Mouse (Mus musculus) liver, embryonic 14.5 days (tissue): ENCODE measurements around the gene Svop. TPM values are rescaled to one million over a fixed set of nuclear protein-coding genes. Genes with fewer than 3 reads are reported as not detected.

Experiments
- ATAC-seq: fragments of 200-750 bp; cut with Nextera tagmentation; 2 replicates; pipeline ENCODE4 v1.8.0; 2017; ENCODE audit warnings: moderate number of reproducible peaks, mild to moderate bottlenecking, moderate library complexity; ENCODE audit not compliant: insufficient read depth
- DNase-seq, 3 experiments: peaks; one replicate each; pipeline ENCODE4 v3.0.0-alpha.2; 2012 to 2013; ENCODE audit warnings: low read depth in 3 of 3, low spot score in 3 of 3
- H3K27ac ChIP-seq: fragments of 300-500 bp; sonication (generic); 2 replicates; pipeline ENCODE4 v1.5.1; 2014; ENCODE audit warnings: moderate library complexity, mild to moderate bottlenecking, control low read depth, inconsistent platforms
- H3K27me3 ChIP-seq: fragments of 300-500 bp; sonication (generic); 2 replicates; pipeline ENCODE4 v1.6.1; 2014; ENCODE audit warnings: mild to moderate bottlenecking, low read length, moderate library complexity; ENCODE audit not compliant: control insufficient read depth, insufficient read depth
- H3K36me3 ChIP-seq: fragments of 300-500 bp; sonication (generic); replicated peaks from 2 replicates; pipeline ENCODE4 v1.6.1; 2014; ENCODE audit warnings: low read depth; ENCODE audit not compliant: control insufficient read depth, insufficient read depth
- H3K4me1 ChIP-seq, 2 experiments: fragments of 200-500 bp in 1 of 2; fragments of 300-500 bp in 1 of 2; sonication (generic) in 1 of 2; replicated peaks; 2 replicates each; pipeline ENCODE4 v1.6.1; 2012 to 2014; ENCODE audit warnings: antibody characterized with exemption in 1 of 2, inconsistent platforms in 1 of 2, low read length in 1 of 2; ENCODE audit not compliant: control insufficient read depth in 2 of 2, insufficient read depth in 2 of 2
- H3K4me2 ChIP-seq: fragments of 300-500 bp; sonication (generic); 2 replicates; pipeline ENCODE4 v1.6.1; 2014; ENCODE audit warnings: low read depth, mild to moderate bottlenecking, control low read depth, moderate library complexity
- H3K4me3 ChIP-seq, 2 experiments: fragments of 200-500 bp in 1 of 2; fragments of 300-500 bp in 1 of 2; sonication (generic) in 1 of 2; 2 replicates each; pipeline ENCODE4 v1.5.1; 2012 to 2014; ENCODE audit warnings: low read depth in 2 of 2, low read length in 2 of 2, mild to moderate bottlenecking in 2 of 2, control low read depth in 1 of 2, inconsistent platforms in 1 of 2, moderate library complexity in 1 of 2; ENCODE audit not compliant: insufficient read depth in 1 of 2
- H3K9ac ChIP-seq: fragments of 300-500 bp; sonication (generic); replicated peaks from 2 replicates; pipeline ENCODE4 v1.6.1; 2014; ENCODE audit warnings: mild to moderate bottlenecking, control low read depth, moderate library complexity
- H3K9me3 ChIP-seq: fragments of 300-500 bp; sonication (generic); 2 replicates; pipeline ENCODE4 v1.6.1; 2016; ENCODE audit warnings: low read length, mixed read lengths; ENCODE audit not compliant: control insufficient read depth
- CTCF ChIP-seq: IDR thresholded peaks from 2 replicates; pipeline ENCODE4 v1.5.1; 2016; ENCODE audit warnings: antibody characterized with exemption, low read depth, control low read depth
- EP300 ChIP-seq: IDR thresholded peaks from 2 replicates; pipeline ENCODE4 v1.6.1; 2016; ENCODE audit warnings: antibody characterized with exemption, low read depth
- WGBS: fragments of 180-500 bp; shearing (Covaris S2); extraction: QIAGEN DNeasy Blood & Tissue Kit; methylation state at CpG from one replicate; pipeline ENCODE4 v1.1.7; 2014; ENCODE audit not compliant: insufficient replicate concordance; 5-methylcytosine and 5-hydroxymethylcytosine counted together
- polyA plus RNA-seq, 2 experiments: library from polyadenylated mRNA; depleted of rRNA in 1 of 2; stranded (reverse) in 1 of 2; unstranded in 1 of 2; fragments of >200 nt; fragmentation: Nextera tagmentation in 1 of 2; extraction: Ambion mirVana in 1 of 2; gene quantifications; 2 replicates each; pipeline versions ENCODE4 v1.2.1 to v1.2.3; 2012 to 2014

Gene Svop
- polyA plus RNA-seq, 2 experiments = not detected

GRCm38 (mm10) chr5:113989437-113990024 is 101.8 kb downstream of the Svop start:
- peak overlapping the region; percentile 78 for H3K9ac ChIP-seq
- H3K4me1 ChIP-seq = peaks cover 61 to 73% of the 10 kb centered on the region in 2 experiments
- no peaks in the 10 kb centered on the region for H3K9me3 ChIP-seq
- peaks cover 2% of the 10 kb centered on the region; the same call in 1 of the 2 replicates for H3K36me3 ChIP-seq
- TF ChIP-seq CTCF (peak; percentile 31; the same call in 1 of the 2 replicates), EP300 (peak; percentile 56; the same call in 1 of the 2 replicates)
- H3K4me3 ChIP-seq = peak overlapping the region; percentile 59 to 65
- DNase-seq = peak; percentile 78 to 85 (median 81)
- WGBS = 51% methylated on average over 20 of the region's 20 CpGs
- no peaks in the 10 kb centered on the region for H3K27me3 ChIP-seq
- peak overlapping the region; percentile 82 for H3K4me2 ChIP-seq
- peak; percentile 64 for ATAC-seq
- H3K27ac ChIP-seq = peak overlapping the region; percentile 87

DNA sequence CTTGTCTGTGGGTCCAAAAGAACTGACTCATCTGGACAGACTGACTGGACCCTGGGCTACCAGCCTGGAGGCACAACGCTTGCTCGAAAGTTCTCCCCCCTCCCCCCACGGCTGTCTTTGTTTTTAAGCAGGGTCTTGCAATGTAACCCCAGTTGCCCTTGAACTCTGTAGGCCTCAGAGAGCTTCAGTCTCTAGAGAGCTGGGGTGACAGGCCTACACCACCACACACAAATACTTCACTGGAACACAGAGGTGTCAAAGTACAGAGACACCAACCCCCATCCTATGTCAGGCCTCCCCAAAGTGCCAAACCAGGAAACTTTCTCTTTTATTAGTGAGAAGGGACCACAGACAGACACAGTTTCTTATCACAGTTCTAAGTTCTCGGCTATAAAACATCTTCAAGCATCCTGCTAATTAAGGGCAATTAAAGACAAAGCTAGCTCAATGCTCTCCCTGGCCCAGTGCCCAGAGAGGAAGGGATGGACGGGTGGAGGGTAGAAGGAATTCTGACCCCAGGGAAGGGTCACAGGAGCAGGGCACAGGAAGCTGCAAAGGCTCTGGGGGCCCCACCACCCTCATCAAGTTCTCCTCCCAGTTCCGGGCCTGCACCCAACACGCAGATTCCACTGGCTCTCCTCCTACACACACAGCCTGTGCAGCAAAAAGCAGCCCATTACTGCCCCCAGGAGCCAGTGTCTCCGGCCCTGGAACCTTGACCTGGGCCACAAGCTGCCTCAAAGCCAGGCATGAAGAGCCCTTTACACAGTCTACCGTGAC is 105.0 kb downstream of the Svop start:
- Histone ChIP-seq H3K36me3 (peaks cover 2% of the 10 kb centered on the region; the same call in 1 of the 2 replicates), H3K27ac (peak overlapping the region; percentile 96), H3K4me1 (peaks cover 78 to 83% of the 10 kb centered on the region in 2 experiments), H3K4me3 (peak overlapping the region in 1 of 2 experiments; percentile 41; a peak in 2 of 4 replicates), H3K27me3 (no peaks in the 10 kb centered on the region), H3K9me3 (no peaks in the 10 kb centered on the region), H3K9ac (peak overlapping the region; percentile 63), H3K4me2 (peak overlapping the region; percentile 91)
- 42% methylated on average over 9 of the region's 9 CpGs for WGBS
- no peak; the same call in 1 of the 2 replicates for TF ChIP-seq CTCF
- no peak for TF ChIP-seq EP300
- DNase-seq = no peak
- no peak for ATAC-seq

- peak overlapping the region; percentile 96 for H3K27ac ChIP-seq
Observed at GRCm38 (mm10) chr5:113985737-113986136, 105.6 kb downstream of the Svop start.

GRCm38 (mm10) chr5:113984025-113984740 is 107.2 kb downstream of the Svop start:
- peak overlapping the region; percentile 78 for H3K9ac ChIP-seq
- peak overlapping the region; percentile 91 for H3K4me2 ChIP-seq
- peak; percentile 89 for ATAC-seq
- peaks cover 82 to 84% of the 10 kb centered on the region in 2 experiments for H3K4me1 ChIP-seq
- peak overlapping the region; percentile 25 to 51 for H3K4me3 ChIP-seq
- H3K9me3 ChIP-seq = no peaks in the 10 kb centered on the region
- peaks cover 2% of the 10 kb centered on the region; the same call in 1 of the 2 replicates for H3K36me3 ChIP-seq
- peak; percentile 83 to 85 (median 85) for DNase-seq
- 36% methylated on average over 13 of the region's 13 CpGs for WGBS
- peak overlapping the region; percentile 96 for H3K27ac ChIP-seq
- H3K27me3 ChIP-seq = no peaks in the 10 kb centered on the region
- TF ChIP-seq CTCF = no peak
- peak; percentile 89 for TF ChIP-seq EP300

More at GRCm38 (mm10) chr5:113985737-113986136, 105.6 kb downstream of the Svop start:
- H3K4me2 ChIP-seq = peak overlapping the region; percentile 91
- H3K4me1 ChIP-seq = peaks cover 83 to 84% of the 10 kb centered on the region in 2 experiments
- TF ChIP-seq CTCF (no peak), EP300 (no peak)
- peaks cover 2% of the 10 kb centered on the region; the same call in 1 of the 2 replicates for H3K36me3 ChIP-seq
- DNase-seq (no peak), ATAC-seq (no peak)
- no peaks in the 10 kb centered on the region for H3K9me3 ChIP-seq
- peak overlapping the region; percentile 2 to 41; a peak in 2 of 4 replicates for H3K4me3 ChIP-seq
- H3K27me3 ChIP-seq = no peaks in the 10 kb centered on the region
- peak overlapping the region; percentile 63 for H3K9ac ChIP-seq
- 54% methylated on average over 2 of the region's 2 CpGs for WGBS
